Mouse (Mus musculus): ENCODE measurements around the gene Olfr871.
"Not testable (repeated sequence)": the region's sequence is repeated elsewhere in the genome, so short reads cannot be mapped to it uniquely, and the experiment has no call there.

Gene Olfr871

GRCm38 (mm10) chr9:20211907-20212306, at the start of gene Olfr871:
Gene Olfr871, plus strand, starts transcription at chr9:20212207.
- DNase-seq = no peak

- DNase-seq = no peak
These were observed 38.0 kb upstream of the Olfr871 start, which contains the start of gene Olfr870 for GRCm38 (mm10) chr9:20173957-20174356. Gene Olfr870, minus strand, starts transcription at chr9:20174057.

- DNase-seq = no peak
These were observed 32.5 kb upstream of the Olfr871 start for GRCm38 (mm10) chr9:20179463-20179862.

- DNase-seq = no peak
These were observed 9.9 kb upstream of the Olfr871 start for GRCm38 (mm10) chr9:20202131-20202530.

GRCm38 (mm10) chr9:20203413-20203984, 8.5 kb upstream of the Olfr871 start:
- DNase-seq = not testable (repeated sequence)

- no peak for DNase-seq
These were observed 1.2 kb upstream of the Olfr871 start for GRCm38 (mm10) chr9:20210812-20211211.

- DNase-seq = no peak
These were observed 530 bp upstream of the Olfr871 start for GRCm38 (mm10) chr9:20211477-20211876.

GRCm38 (mm10) chr9:20236819-20237218, 24.8 kb downstream of the Olfr871 start, which contains the start of gene Olfr872:
Gene Olfr872, plus strand, starts transcription at chr9:20237119.
- DNase-seq = no peak

- DNase-seq = no peak
These were observed 25.4 kb downstream of the Olfr871 start for GRCm38 (mm10) chr9:20237378-20237777.
